Mouse (Mus musculus) kidney, adult 2 months (tissue): ENCODE measurements around the gene Allc. TPM values are rescaled to one million over a fixed set of nuclear protein-coding genes. Genes with fewer than 3 reads are reported as not detected.

ENCODE experiments used
- DNase-seq: peaks from one replicate; pipeline ENCODE4 v3.0.0; 2021
- H3K27ac ChIP-seq: fragments of 200-500 bp; 2 replicates; pipeline ENCODE4 v1.5.1; 2012; ENCODE audit warnings: low read depth, low read length, control low read depth, inconsistent platforms; ENCODE audit not compliant: insufficient read depth
- H3K27me3 ChIP-seq: fragments of 200-500 bp; replicated peaks from 2 replicates; pipeline ENCODE4 v1.6.1; 2012; ENCODE audit warnings: mild to moderate bottlenecking, moderate library complexity, low read length, inconsistent platforms; ENCODE audit not compliant: control insufficient read depth, insufficient read depth
- H3K36me3 ChIP-seq: fragments of 200-500 bp; 2 replicates; pipeline ENCODE4 v1.6.1; 2012; ENCODE audit warnings: mild to moderate bottlenecking, moderate library complexity, low read length, inconsistent platforms; ENCODE audit not compliant: control insufficient read depth, insufficient read depth
- H3K4me1 ChIP-seq: fragments of 200-500 bp; 2 replicates; pipeline ENCODE4 v1.6.1; 2011; ENCODE audit warnings: low read length; ENCODE audit not compliant: control insufficient read depth, insufficient read depth
- H3K4me3 ChIP-seq: fragments of 200-500 bp; 2 replicates; pipeline ENCODE4 v1.5.1; 2011; ENCODE audit warnings: mild to moderate bottlenecking, low read depth, low read length, control low read depth; ENCODE audit not compliant: insufficient read depth
- CTCF ChIP-seq: fragments of 200-500 bp; conservative IDR thresholded peaks from 2 replicates; pipeline ENCODE4 v1.5.1; 2011; ENCODE audit warnings: low read depth, mild to moderate bottlenecking, control low read depth, low read length, moderate library complexity, mixed read lengths; ENCODE audit not compliant: insufficient read depth, insufficient read length
- POLR2A ChIP-seq: fragments of 200-500 bp; IDR thresholded peaks from one replicate; pipeline ENCODE4 v1.6.1; 2011; ENCODE audit warnings: low read depth, low read length, control low read depth
- WGBS: fragments of 180-500 bp; shearing (Covaris S2); methylation state at CpG from one replicate; pipeline ENCODE4 v1.1.7; 2018; 5-methylcytosine and 5-hydroxymethylcytosine counted together
- polyA plus RNA-seq: library from polyadenylated mRNA; depleted of rRNA; stranded (reverse); fragments of >200 nt; gene quantifications from 2 replicates; pipeline ENCODE4 v1.2.3, GENCODE M21; 2012

Gene Allc
- polyA plus RNA-seq, 1 experiment, result 0.13 TPM

DNA sequence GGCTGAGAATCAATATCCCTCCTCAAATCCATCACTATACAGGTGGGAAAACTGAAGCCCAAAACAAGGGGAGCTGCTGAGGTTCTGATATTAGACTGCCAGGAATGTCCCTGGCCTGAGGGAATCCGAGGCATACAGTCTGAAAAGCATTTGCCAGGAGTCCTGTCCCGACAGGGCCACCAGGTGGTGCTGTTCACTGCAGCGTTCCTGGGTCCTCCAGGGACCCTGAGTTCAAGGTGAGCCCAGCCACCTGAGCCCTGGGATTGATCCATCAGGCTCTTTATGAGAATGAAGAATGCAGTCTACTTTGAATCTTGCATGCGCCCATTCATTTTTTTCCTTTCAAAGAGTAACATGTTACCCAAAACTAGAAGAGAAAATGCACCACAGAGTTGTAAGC lies 3.2 kb downstream of the Allc start:
- DNase-seq, result no peak
- peak; percentile 46 for TF ChIP-seq CTCF
- no peak for TF ChIP-seq POLR2A

DNA sequence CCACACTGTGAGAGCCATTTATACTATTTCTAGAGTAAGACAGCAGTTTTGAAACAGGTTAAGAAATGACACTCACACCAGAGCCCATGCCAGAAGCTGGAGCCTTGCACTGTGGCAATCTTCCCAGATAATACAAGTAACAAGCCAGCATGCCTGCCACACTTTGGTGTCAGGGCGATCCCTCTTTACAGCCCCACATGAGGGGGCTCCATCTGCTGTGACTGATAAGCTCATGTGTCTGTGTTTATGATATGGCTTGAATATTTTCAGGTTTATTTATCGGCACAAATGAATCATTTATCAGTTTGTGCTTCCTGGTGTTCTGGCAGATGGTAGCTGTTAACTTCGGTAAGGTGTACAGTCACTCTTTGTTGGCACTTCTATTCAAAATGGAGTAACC lies 4.2 kb downstream of the Allc start:
- Histone ChIP-seq H3K27me3 (no peaks in the 10 kb centered on the region), H3K4me3 (no peak overlapping the region), H3K27ac (no peak overlapping the region), H3K36me3 (no peaks in the 10 kb centered on the region), H3K4me1 (no peaks in the 10 kb centered on the region)
- WGBS, result 89% methylated on average over 3 of the region's 3 CpGs
- TF ChIP-seq CTCF, result no peak
- no peak for TF ChIP-seq POLR2A
- DNase-seq, result no peak

More for the DNA sequence above, 3.2 kb downstream of the Allc start:
- H3K4me1 ChIP-seq, result no peaks in the 10 kb centered on the region
- WGBS, result 33% methylated on average over 4 of the region's 4 CpGs
- H3K27ac ChIP-seq, result no peak overlapping the region
- no peak overlapping the region for H3K4me3 ChIP-seq
- no peaks in the 10 kb centered on the region for H3K27me3 ChIP-seq
- H3K36me3 ChIP-seq, result no peaks in the 10 kb centered on the region

DNA sequence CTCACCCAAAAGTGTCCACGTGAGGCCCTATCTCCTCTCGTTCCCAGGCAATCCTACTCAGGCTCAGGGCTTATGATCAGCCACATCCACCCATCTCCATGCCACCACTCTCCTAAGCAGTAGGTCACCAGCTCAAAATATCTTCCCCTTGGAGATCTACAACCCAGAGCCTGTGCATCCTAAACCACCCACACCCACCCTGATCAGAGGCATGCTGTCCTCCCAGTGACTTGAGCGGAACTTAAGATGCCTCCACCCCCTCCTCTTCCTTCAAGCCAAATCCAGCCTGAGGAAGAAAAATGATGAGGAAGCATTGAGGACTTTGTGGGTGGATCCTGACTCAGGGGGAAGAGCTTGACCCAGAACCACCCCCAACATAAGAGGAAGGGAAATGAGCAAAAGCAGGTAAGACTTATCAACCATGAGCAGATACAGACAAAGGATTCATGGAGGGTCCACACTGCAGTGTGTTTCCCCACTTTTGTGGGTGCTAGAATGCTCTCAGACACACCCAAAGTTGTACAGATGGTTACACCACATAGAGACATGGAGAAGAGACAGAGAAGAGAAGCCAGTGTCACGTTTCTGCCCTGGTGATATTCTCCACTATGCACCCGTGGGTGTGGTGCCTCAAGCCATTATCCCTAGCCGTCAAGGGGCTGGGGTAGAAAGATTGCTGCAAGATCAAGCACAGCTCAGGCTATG lies 6.8 kb downstream of the Allc start:
- Histone ChIP-seq H3K27me3 (no peaks in the 10 kb centered on the region), H3K36me3 (no peaks in the 10 kb centered on the region), H3K4me3 (no peak overlapping the region), H3K4me1 (no peaks in the 10 kb centered on the region), H3K27ac (no peak overlapping the region)
- DNase-seq, result no peak
- TF ChIP-seq POLR2A (no peak), CTCF (no peak)
- 55% methylated on average over 6 of the region's 6 CpGs for WGBS

DNA sequence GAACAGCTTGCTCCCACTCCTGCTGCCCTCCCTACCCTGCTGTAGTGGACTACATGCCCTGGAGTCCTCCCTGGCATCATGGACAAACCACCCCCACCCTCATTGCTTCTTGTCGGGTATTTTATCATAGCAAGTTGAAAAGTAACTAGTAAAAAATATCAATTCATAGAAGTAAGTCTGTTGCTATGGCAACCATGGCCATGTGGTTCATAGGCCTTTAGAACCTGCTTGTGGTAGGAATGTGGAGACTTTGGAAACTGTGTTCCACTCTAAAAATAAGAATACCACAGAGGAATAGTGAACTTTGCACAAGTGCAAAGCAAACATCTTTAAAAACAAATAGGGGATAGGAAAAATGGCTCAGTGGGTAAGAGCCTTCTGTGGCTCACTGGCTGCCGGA lies 10.1 kb downstream of the Allc start:
- WGBS, result 72% methylated on average over 2 of the region's 2 CpGs
- Histone ChIP-seq H3K27ac (no peak overlapping the region), H3K4me3 (no peak overlapping the region), H3K36me3 (no peaks in the 10 kb centered on the region), H3K4me1 (no peaks in the 10 kb centered on the region), H3K27me3 (no peaks in the 10 kb centered on the region)
- DNase-seq, result no peak
- TF ChIP-seq CTCF (no peak), POLR2A (no peak)

DNA sequence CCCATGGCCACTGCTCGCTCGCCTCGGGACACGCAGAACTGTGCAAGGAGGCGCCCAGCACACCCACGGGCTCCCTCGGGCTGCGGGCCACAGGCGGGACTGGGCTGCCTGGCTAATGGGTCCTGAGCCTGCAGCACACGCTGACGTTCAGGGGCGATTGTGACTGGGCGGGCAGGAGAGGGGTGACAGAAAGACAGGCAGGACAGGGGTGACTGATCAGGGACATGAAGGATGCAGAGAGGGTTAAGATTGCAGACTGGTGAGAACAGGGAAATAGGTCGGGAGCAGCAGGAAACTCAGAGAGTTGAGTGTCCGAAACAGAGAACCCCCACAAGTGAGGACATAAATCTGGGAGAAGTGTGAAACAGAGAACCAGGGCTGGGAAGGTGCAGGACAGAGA lies 30.0 kb downstream of the Allc start, which contains the start of gene Dcdc2c:
Dcdc2c (minus strand) TSS at position 101 of the 400 bp plus-strand sequence.
- no peak for DNase-seq
- WGBS, result 54% methylated on average over 15 of the region's 15 CpGs
- TF ChIP-seq CTCF (no peak), POLR2A (no peak)

DNA sequence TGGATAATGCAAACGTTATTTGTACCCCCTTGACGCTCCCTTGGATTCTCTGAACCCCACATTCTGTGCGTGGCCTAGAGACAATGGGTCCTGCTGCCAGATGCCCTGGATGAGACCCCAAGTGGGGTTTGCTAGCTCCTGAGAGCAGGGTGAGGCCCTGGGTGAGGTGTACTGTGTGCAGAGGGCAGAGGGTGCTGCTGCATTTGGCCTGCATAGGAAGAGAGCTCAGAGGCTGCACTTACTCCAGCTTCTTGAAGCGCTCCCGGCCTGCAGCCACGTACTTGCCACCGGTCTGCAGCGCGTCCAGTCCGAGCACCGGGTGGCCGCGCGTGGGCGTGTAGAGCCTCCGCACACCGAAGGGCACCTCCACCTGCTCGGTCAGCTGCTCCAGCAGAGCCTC lies 30.5 kb downstream of the Allc start:
- H3K4me3 ChIP-seq, result no peak overlapping the region
- 52% methylated on average over 18 of the region's 18 CpGs for WGBS
- H3K36me3 ChIP-seq, result no peaks in the 10 kb centered on the region
- H3K27me3 ChIP-seq, result no peaks in the 10 kb centered on the region
- no peak for DNase-seq
- TF ChIP-seq POLR2A (no peak), CTCF (no peak)
- H3K27ac ChIP-seq, result no peak overlapping the region
- H3K4me1 ChIP-seq, result no peaks in the 10 kb centered on the region

More for the DNA sequence above, 30.0 kb downstream of the Allc start, which contains the start of gene Dcdc2c:
- Histone ChIP-seq H3K4me3 (no peak within 1 kb of the TSS), H3K27ac (no peak within 1 kb of the TSS), H3K27me3 (no peaks in the 10 kb centered on the region), H3K36me3 (no peaks in the 10 kb centered on the region), H3K4me1 (no peaks in the 10 kb centered on the region)

DNA sequence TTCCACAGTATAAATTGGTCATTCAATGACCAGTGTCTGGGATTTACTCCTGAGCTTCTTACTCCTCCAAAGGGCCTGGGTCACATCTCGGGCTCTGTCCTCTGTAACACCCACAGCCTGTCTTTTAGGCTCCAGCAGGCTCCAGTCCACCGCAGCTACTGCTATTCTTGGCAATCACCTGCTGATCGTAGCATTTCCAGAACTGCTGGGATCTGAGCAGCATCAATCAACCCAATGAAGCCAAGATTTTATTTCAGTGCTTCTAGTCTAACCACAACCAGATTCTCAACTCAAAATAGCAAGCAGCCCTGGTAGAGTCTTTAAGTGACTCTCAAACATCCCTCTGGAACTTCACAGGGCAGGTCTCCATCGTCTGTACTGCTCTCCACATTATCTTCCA lies 33.4 kb downstream of the Allc start:
- 41% methylated on average over 4 of the region's 4 CpGs for WGBS
- H3K36me3 ChIP-seq, result no peaks in the 10 kb centered on the region
- no peaks in the 10 kb centered on the region for H3K4me1 ChIP-seq
- H3K27me3 ChIP-seq, result no peaks in the 10 kb centered on the region
- H3K27ac ChIP-seq, result no peak overlapping the region
- no peak overlapping the region for H3K4me3 ChIP-seq
- TF ChIP-seq CTCF, result no peak
- DNase-seq, result no peak
